Mouse (Mus musculus) CH12.LX (cell line): ENCODE measurements around the gene Sec14l4. TPM values are rescaled to one million over a fixed set of nuclear protein-coding genes. Genes with fewer than 3 reads are reported as not detected.

Experiments used
- DNase-seq: peaks from one replicate; pipeline ENCODE4 v3.0.0-alpha.2; 2013; ENCODE audit errors: extremely low read depth
- H3K27ac ChIP-seq: 2 replicates; pipeline ENCODE4 v1.5.1; 2012; ENCODE audit warnings: low read depth, mild to moderate bottlenecking, control low read depth, moderate library complexity; ENCODE audit not compliant: insufficient read depth
- H3K27me3 ChIP-seq: replicated peaks from 2 replicates; pipeline ENCODE3; 2012; ENCODE audit warnings: inconsistent platforms
- H3K36me3 ChIP-seq, 2 experiments: replicated peaks in 1 of 2; 2 replicates each; pipeline versions ENCODE3 to v1.6.1; 2012; ENCODE audit warnings: inconsistent platforms in 1 of 2, low read length in 1 of 2, mild to moderate bottlenecking in 1 of 2, mixed read lengths in 1 of 2, moderate library complexity in 1 of 2; ENCODE audit not compliant: control insufficient read depth in 1 of 2, insufficient read depth in 1 of 2
- H3K4me1 ChIP-seq, 2 experiments: 2 replicates each; pipeline ENCODE4 v1.6.1; 2012; ENCODE audit warnings: inconsistent platforms in 1 of 2, moderate library complexity in 1 of 2; ENCODE audit not compliant: insufficient read depth in 2 of 2, control insufficient read depth in 1 of 2
- H3K4me2 ChIP-seq: 2 replicates; pipeline ENCODE4 v1.6.1; 2012; ENCODE audit warnings: low read depth, mild to moderate bottlenecking, control low read depth; ENCODE audit not compliant: poor library complexity, insufficient read depth, severe bottlenecking
- H3K4me3 ChIP-seq, 3 experiments: fragments of 150-350 bp in 1 of 3; sonication (generic) in 1 of 3; replicated peaks in 1 of 3; 2 replicates each; pipeline versions ENCODE3 to v1.5.1; 2011 to 2012; ENCODE audit warnings: low read depth in 2 of 3, low read length in 2 of 3, mild to moderate bottlenecking in 2 of 3, moderate library complexity in 2 of 3, control low read depth in 1 of 3, improper control_type of control experiment in 1 of 3, inconsistent platforms in 1 of 3, mixed read lengths in 1 of 3; ENCODE audit not compliant: poor library complexity in 1 of 3
- H3K79me2 ChIP-seq: replicated peaks from 2 replicates; pipeline ENCODE4 v1.6.1; 2012; ENCODE audit warnings: mild to moderate bottlenecking, moderate library complexity; ENCODE audit not compliant: control insufficient read depth, poor library complexity, insufficient read depth, severe bottlenecking; ENCODE audit errors: extremely low read depth
- H3K9ac ChIP-seq: 2 replicates; pipeline ENCODE4 v1.6.1; 2012; ENCODE audit warnings: low read depth, mild to moderate bottlenecking, control low read depth, moderate library complexity; ENCODE audit not compliant: insufficient read depth
- H3K9me3 ChIP-seq: replicated peaks from 2 replicates; pipeline ENCODE3; 2012; ENCODE audit warnings: low read length, inconsistent platforms, mixed read lengths
- BHLHE40 ChIP-seq: IDR thresholded peaks from 2 replicates; pipeline ENCODE4 v1.6.1; 2011; ENCODE audit warnings: mild to moderate bottlenecking, low read depth, low read length, improper control_type of control experiment
- CTCF ChIP-seq, 2 experiments: IDR thresholded peaks in 1 of 2; conservative IDR thresholded peaks in 1 of 2; 2 replicates each; pipeline ENCODE4 v1.5.1; 2011 to 2012; ENCODE audit warnings: low read depth in 2 of 2, low read length in 2 of 2, improper control_type of control experiment in 1 of 2, inconsistent platforms in 1 of 2, mild to moderate bottlenecking in 1 of 2, moderate library complexity in 1 of 2
- E2F4 ChIP-seq: IDR thresholded peaks from 2 replicates; pipeline ENCODE4 v1.6.1; 2011; ENCODE audit warnings: low read depth, low read length, improper control_type of control experiment; ENCODE audit not compliant: insufficient replicate concordance
- ELF1 ChIP-seq: IDR thresholded peaks from 2 replicates; pipeline ENCODE4 v1.6.1; 2014; ENCODE audit warnings: low read depth, mild to moderate bottlenecking, inconsistent platforms, low read length, improper control_type of control experiment
- ETS1 ChIP-seq: conservative IDR thresholded peaks from 2 replicates; pipeline ENCODE4 v1.6.1; 2012; ENCODE audit warnings: low read depth, mild to moderate bottlenecking, inconsistent platforms, low read length, improper control_type of control experiment, moderate library complexity
- HCFC1 ChIP-seq: IDR thresholded peaks from 2 replicates; pipeline ENCODE4 v1.6.1; 2012; ENCODE audit warnings: low read depth, mild to moderate bottlenecking, inconsistent platforms, low read length, improper control_type of control experiment
- IRF4 ChIP-seq: IDR thresholded peaks from 2 replicates; pipeline ENCODE4 v1.6.1; 2014; ENCODE audit warnings: low read depth, mild to moderate bottlenecking, inconsistent platforms, low read length, improper control_type of control experiment
- JUN ChIP-seq: IDR thresholded peaks from 2 replicates; pipeline ENCODE4 v1.6.1; 2011; ENCODE audit warnings: low read depth, mild to moderate bottlenecking, low read length, improper control_type of control experiment, moderate library complexity; ENCODE audit not compliant: insufficient read depth
- JUND ChIP-seq: conservative IDR thresholded peaks from 2 replicates; pipeline ENCODE4 v1.6.1; 2011; ENCODE audit warnings: low read depth, low read length, improper control_type of control experiment
- KAT2A ChIP-seq: IDR thresholded peaks from 2 replicates; pipeline ENCODE4 v1.6.1; 2012; ENCODE audit warnings: low read length, improper control_type of control experiment, inconsistent platforms; ENCODE audit not compliant: insufficient replicate concordance
- MAFK ChIP-seq: IDR thresholded peaks from 2 replicates; pipeline ENCODE4 v1.6.1; 2011; ENCODE audit warnings: low read length, improper control_type of control experiment; ENCODE audit not compliant: insufficient replicate concordance
- MEF2A ChIP-seq: IDR thresholded peaks from 2 replicates; pipeline ENCODE4 v1.6.1; 2014; ENCODE audit warnings: low read depth, mild to moderate bottlenecking, inconsistent platforms, low read length, improper control_type of control experiment, borderline replicate concordance
- MYC ChIP-seq: IDR thresholded peaks from 2 replicates; pipeline ENCODE4 v1.6.1; 2011; ENCODE audit warnings: low read depth, mild to moderate bottlenecking, improper control_type of control experiment, low read length
- NELFE ChIP-seq: IDR thresholded peaks from 2 replicates; pipeline ENCODE4 v1.6.1; 2011; ENCODE audit warnings: low read depth, low read length, improper control_type of control experiment
- NRF1 ChIP-seq: IDR thresholded peaks from 2 replicates; pipeline ENCODE4 v1.6.1; 2014; ENCODE audit warnings: low read depth, mild to moderate bottlenecking, inconsistent platforms, low read length, improper control_type of control experiment, moderate library complexity
- PAX5 ChIP-seq: IDR thresholded peaks from 2 replicates; pipeline ENCODE4 v1.6.1; 2012; ENCODE audit warnings: low read length, inconsistent platforms, mixed read lengths
- RAD21 ChIP-seq: IDR thresholded peaks from 2 replicates; pipeline ENCODE4 v1.6.1; 2011; ENCODE audit warnings: low read depth, mild to moderate bottlenecking, low read length, improper control_type of control experiment, moderate library complexity
- RCOR1 ChIP-seq: conservative IDR thresholded peaks from 2 replicates; pipeline ENCODE4 v1.6.1; 2012; ENCODE audit warnings: low read depth, mild to moderate bottlenecking, inconsistent platforms, low read length, improper control_type of control experiment
- SMC3 ChIP-seq: IDR thresholded peaks from 2 replicates; pipeline ENCODE4 v1.6.1; 2011; ENCODE audit warnings: low read depth, low read length, improper control_type of control experiment
- UBTF ChIP-seq: IDR thresholded peaks from 2 replicates; pipeline ENCODE4 v1.6.1; 2012; ENCODE audit warnings: low read depth, mild to moderate bottlenecking, inconsistent platforms, low read length, improper control_type of control experiment, moderate library complexity
- ZNF384 ChIP-seq: IDR thresholded peaks from 2 replicates; pipeline ENCODE4 v1.6.1; 2012; ENCODE audit warnings: low read depth, low read length, improper control_type of control experiment, inconsistent platforms
- dilution Hi-C: fragments of 300-500 bp; cut with MboI; formaldehyde crosslinking; loops from 2 replicates; pipeline ENCODE4 v1.14.3; 2020; ENCODE audit warnings: low sequenced_read_pairs; ENCODE audit not compliant: extremely low pct_unique_long_range_greater_than_20kb, extremely low pct_ligation_motif_present
- in situ Hi-C: fragments of 300-500 bp; cut with MboI; formaldehyde crosslinking; loops from 3 replicates; pipeline ENCODE4 v1.14.3; 2019; ENCODE audit warnings: low sequenced_read_pairs, low pct_ligation_motif_present, low pct_unique_long_range_greater_than_20kb, mixed read lengths
- polyA plus RNA-seq: library from polyadenylated mRNA; unstranded; fragments of >175 nt; gene quantifications from 2 replicates; pipeline ENCODE4 v1.2.1, GENCODE M21; 2012; ENCODE audit warnings: low read depth; ENCODE audit not compliant: insufficient read length
- total RNA-seq, 2 experiments: library from RNA; depleted of rRNA; stranded (reverse); fragments of 300-350 nt in 1 of 2; fragments of >200 nt in 1 of 2; gene quantifications; 2 replicates each; pipeline ENCODE4 v1.2.3; 2012 to 2014

Gene Sec14l4
- total and polyA plus RNA-seq, 3 experiments: 0.42 to 3.5 (median 0.47) TPM

DNA sequence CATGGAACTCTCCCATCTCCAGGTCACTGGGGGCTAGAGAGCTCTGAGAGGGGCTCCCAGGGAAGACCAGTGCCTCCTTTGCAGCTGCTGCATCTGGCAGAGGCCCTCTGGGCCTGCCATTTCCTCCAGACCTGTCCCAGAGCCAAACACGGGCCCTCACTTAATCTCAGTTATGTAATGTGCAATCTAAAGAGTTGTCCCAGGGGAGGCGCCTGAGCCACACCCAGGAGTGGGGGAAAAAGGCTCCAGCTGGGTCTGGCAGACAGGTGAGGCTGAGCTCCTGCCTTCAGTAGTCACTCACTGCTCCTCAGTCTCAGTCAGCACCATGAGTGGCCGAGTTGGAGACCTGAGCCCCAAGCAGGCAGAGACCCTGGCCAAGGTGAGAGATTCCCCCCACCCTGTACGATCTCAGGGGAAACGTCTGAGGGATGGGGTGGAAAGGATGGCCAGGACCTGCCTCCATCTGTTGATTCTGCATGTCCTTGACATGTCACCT lies 33.4 kb downstream of the Sec14l4 start, which contains the start of gene Sec14l3:
Gene Sec14l3 (plus strand): TSS at position 215 of the 496 bp plus-strand sequence.
- H3K9ac ChIP-seq: no peak within 1 kb of the TSS
- peaks cover 79% of the 10 kb centered on the region for H3K27me3 ChIP-seq
- H3K79me2 ChIP-seq: no peaks in the 10 kb centered on the region
- no peaks in the 10 kb centered on the region for H3K9me3 ChIP-seq
- TF ChIP-seq HCFC1 (no peak), E2F4 (no peak), UBTF (no peak), ETS1 (no peak), PAX5 (no peak), MEF2A (no peak), SMC3 (no peak), RCOR1 (no peak), ZNF384 (no peak), ELF1 (no peak), NRF1 (no peak), IRF4 (no peak), BHLHE40 (no peak), CTCF (conservative IDR thresholded peaks at IDR 0.05 in 1 of 2, IDR thresholded peaks at IDR 0.05 in 1 of 2; ENCODE audit: low read depth in 2 of 2, low read length in 2 of 2) (no peak), NELFE (no peak), JUN (no peak), JUND (no peak), MAFK (no peak), RAD21 (no peak), KAT2A (no peak)
- no peak for DNase-seq
- H3K27ac ChIP-seq: no peak within 1 kb of the TSS
- no peak within 1 kb of the TSS for H3K4me2 ChIP-seq
- dilution Hi-C loops (no loop called here), in situ Hi-C loops (no loop called here)
- peaks cover 0 to 4% of the 10 kb centered on the region in 2 experiments; a peak in 1 of 4 replicates for H3K4me1 ChIP-seq
- no peaks in the 10 kb centered on the region for H3K36me3 ChIP-seq
- no peak within 1 kb of the TSS for H3K4me3 ChIP-seq

DNA sequence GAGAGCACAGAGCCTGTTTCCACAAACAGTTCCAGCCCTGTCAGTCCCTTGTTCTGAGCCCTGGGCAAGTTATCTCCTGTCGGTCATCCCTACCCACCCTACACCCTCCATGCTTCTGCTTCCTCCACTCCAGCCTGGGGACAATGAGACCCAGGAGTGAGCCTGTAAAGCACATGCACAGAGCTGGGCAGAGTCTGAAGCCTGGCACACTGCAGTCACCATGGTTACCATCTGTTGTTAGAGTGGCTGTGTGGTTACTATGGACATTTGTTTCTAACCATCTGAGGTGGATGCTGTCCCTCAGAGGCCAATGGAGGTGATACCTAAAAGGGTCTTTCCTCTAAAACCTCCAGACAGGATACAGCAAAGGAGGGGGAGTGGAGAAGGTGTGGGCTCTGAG lies 38.4 kb downstream of the Sec14l4 start:
- H3K9me3 ChIP-seq: no peaks in the 10 kb centered on the region
- no peak for TF ChIP-seq BHLHE40
- TF ChIP-seq ETS1: no peak
- no peak for TF ChIP-seq JUND
- no peak for TF ChIP-seq MYC
- in situ Hi-C loops (no loop called here), dilution Hi-C loops (no loop called here)
- H3K4me2 ChIP-seq: no peak overlapping the region
- H3K4me1 ChIP-seq: peaks cover 0 to 2% of the 10 kb centered on the region in 2 experiments; a peak in 1 of 4 replicates
- no peaks in the 10 kb centered on the region for H3K79me2 ChIP-seq
- no peak for DNase-seq
- H3K9ac ChIP-seq: no peak overlapping the region
- H3K27ac ChIP-seq: no peak overlapping the region
- H3K36me3 ChIP-seq: no peaks in the 10 kb centered on the region
- H3K4me3 ChIP-seq: no peak overlapping the region
- H3K27me3 ChIP-seq: peaks cover 62% of the 10 kb centered on the region
